Mouse (Mus musculus) induced T-regulatory cell, adult 2 months (primary cell): ENCODE results near the gene Ndufb10.
A peak's percentile ranks its signal among the peaks of the same experiment; 100 is the strongest.

Experiments used
- DNase-seq: peaks from one replicate; pipeline ENCODE4 v3.0.0-alpha.2; 2012; ENCODE audit warnings: low read depth

The Ndufb10 gene

DNA sequence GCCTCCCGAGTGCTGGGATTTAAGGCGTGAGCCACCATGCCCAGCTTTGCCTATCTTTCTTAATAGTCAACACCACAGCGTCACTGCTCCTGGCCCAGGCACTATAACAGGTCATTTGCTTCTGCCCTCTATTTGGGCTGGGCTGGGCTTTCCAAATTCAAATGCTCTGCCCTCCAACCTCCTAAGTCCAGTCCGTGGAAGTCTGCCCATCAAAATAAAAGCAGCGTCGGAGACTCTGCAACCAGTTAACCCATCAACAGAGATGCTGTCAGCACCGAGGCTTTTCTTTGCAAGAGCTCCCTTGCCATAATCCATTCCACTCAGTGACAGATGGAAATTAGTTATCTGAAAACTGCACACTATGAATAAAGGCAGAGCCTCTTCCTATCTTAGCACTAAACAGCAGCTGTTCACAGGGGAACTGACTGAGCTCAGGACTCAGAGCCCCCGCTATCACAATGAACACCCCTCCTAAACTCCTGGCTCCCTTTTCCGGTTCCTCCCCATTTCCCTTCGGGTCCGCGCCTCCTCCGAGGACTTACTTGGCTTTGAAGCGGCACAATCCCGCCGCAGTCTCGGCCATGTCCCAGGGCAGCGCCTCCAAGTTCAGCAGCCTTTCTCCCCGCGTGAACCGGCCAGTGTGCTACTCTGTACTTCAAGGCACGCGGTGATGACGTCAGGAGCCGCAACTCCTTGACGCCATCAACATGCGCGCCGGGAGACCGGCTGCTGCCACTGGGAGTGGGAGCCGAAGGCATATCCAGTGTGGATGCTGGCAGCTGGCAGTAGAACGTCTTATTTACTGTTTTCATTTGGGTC is 17.1 kb downstream of the Ndufb10 start, which contains the start of gene Tbl3:
Gene Tbl3, minus strand, starts transcription at position 679 of the 819 bp plus-strand sequence.
- peak; percentile 96 for DNase-seq

DNA sequence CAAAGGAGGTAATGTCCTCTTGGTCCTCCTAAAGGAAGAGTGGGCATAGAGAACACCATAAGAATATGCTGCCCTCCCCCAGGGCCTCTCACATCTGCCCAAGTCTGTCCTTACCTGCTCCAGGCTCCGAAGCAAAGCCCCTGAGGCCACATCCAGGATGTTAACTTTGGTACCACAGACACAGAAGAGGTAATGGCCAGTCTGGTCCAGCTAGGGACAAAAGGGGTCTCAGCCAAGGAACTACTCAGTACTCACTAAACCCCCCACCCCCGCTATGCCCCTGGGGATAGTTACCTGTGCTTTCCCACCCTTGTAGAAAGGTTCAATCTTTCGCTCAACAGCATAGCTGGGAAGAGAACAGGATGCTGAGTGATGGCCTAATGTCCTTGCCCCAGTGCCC is 18.5 kb downstream of the Ndufb10 start:
- DNase-seq, result no peak

- DNase-seq, result no peak
These were observed 23.0 kb downstream of the Ndufb10 start for GRCm38 (mm10) chr17:24701251-24701650.

GRCm38 (mm10) chr17:24699473-24699872 is 24.8 kb downstream of the Ndufb10 start:
- no peak for DNase-seq

DNA sequence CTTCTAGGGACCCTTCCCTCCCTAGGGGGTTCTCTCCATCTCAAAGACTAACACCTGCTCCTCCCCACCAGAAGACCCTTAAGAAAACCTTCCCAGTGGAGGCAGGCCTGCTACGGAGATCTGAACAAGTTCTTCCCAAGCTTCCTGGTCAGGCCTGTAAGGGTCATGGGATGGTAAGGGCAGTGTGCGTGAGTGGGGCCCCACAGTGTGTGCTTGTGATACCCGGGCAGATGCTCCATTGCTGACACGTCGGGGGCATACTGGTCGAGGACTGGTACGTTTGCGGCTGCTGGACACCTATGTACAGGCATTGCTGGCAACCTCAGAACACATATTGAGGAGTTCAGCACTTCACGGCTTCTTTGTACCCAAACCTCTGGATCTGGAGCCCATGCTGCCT is 25.6 kb downstream of the Ndufb10 start:
- DNase-seq, result no peak

GRCm38 (mm10) chr17:24697985-24698384 is 26.3 kb downstream of the Ndufb10 start:
- DNase-seq, result no peak

GRCm38 (mm10) chr17:24696011-24696697 is 28.1 kb downstream of the Ndufb10 start, which contains the start of the genes Gfer and Noxo1:
Gfer (minus strand) TSS chr17:24696156.
Noxo1 (plus strand) TSS chr17:24696234.
- peak; percentile 91 for DNase-seq

DNA sequence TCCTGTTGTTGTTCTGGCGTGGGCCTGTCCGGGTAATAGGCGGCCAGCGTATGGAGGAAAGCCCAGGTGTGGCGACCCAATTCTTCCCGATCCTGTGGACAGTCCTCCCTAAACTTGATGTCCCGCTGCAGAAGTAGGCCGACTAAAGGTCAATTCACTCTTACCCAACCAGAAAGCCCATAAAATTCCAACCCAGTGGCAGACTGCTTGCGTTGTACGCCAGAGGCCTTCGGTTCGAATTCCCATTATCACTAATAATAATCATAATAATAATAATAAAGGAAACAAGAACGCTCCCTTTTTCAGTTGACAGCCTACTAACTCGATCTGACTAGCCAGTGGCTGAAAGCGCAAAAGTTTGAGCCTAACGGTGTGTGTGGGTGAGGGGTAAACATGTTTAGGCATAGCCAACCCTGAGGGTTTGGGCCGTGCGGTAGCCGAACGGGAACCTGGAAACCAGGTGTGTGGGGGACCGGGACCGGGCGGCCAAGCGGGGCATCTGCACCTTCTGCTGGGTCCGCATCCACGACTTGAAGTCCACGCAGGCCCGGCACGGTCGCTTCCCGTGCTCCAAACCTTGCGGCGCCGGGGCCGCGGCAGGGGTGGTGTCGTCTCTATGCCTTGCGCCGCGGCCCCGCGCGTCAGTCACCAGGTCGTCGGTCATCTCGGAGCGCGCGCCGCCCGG is 28.8 kb downstream of the Ndufb10 start:
- no peak for DNase-seq

DNA sequence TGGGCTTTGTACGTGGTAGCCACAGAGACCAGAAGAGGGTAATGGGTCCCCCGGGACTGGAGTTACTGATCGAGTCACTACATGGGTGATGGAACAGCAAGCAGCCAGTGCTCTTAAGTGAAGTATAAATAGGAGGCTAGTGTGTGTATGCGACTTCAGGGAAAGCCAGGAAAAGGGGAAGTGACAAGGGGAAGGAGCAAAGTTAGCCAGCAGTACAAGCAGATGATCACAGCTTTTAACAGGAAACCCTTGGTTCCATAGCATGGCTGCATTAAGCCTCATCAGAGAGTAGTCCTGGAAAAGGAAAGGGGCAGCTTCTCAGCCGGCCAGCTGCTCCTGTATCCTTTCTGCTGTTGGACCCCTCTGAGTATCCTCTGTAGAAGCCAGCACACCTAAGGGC is 31.9 kb downstream of the Ndufb10 start:
- DNase-seq, result no peak

- peak; percentile 49 for DNase-seq
These were observed 34.8 kb downstream of the Ndufb10 start, which contains the start of gene Syngr3 for GRCm38 (mm10) chr17:24689251-24690081. Syngr3 (minus strand) TSS chr17:24689955.

- DNase-seq, result no peak
These were observed 36.7 kb downstream of the Ndufb10 start for GRCm38 (mm10) chr17:24687599-24687998.

DNA sequence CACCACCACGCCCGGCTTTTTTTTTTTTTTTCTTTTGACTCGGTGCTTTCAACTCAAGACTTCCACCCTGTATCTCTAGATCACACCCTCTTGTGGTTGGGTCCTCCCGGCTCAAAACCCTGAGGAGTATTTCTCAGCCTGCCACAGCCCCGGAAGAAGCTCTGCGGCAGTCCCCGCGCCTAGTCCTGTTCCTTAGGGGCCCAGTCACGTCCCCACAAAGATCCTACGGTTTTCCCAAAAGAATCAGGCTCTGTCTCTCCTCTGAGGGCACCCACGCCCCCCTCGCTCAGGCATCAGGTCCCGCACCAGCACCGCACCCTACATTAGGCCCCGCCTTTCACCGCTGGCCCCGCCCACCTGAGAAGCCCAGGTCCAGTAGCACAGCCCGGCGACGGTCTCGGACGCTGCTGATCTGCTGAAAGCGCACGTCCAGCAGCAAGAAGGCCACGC is 37.1 kb downstream of the Ndufb10 start:
- DNase-seq, result peak; percentile 85

DNA sequence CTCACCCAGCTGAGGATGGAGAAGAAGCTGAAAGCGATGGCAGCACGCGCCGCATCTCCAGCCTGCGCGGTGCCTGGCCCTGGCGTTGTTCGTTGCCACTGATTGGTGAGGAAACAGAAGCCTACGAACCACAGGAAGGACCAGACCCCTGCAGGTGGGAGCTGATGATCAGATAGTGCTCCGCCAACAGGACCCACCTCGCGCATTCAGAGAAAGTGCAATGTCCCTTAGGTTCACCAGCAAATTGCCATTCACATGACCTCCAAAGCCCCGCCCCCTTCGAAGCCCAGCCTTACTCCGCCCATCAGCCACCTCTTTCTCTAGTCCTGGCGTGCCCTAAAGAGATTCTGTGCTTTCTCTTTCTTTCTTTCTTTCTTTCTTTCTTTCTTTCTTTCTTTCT is 37.8 kb downstream of the Ndufb10 start:
- peak; percentile 87 for DNase-seq

- DNase-seq, result no peak
These were observed 46.7 kb downstream of the Ndufb10 start for GRCm38 (mm10) chr17:24677500-24678080.

GRCm38 (mm10) chr17:24676877-24677276 is 47.4 kb downstream of the Ndufb10 start:
- DNase-seq, result no peak

DNA sequence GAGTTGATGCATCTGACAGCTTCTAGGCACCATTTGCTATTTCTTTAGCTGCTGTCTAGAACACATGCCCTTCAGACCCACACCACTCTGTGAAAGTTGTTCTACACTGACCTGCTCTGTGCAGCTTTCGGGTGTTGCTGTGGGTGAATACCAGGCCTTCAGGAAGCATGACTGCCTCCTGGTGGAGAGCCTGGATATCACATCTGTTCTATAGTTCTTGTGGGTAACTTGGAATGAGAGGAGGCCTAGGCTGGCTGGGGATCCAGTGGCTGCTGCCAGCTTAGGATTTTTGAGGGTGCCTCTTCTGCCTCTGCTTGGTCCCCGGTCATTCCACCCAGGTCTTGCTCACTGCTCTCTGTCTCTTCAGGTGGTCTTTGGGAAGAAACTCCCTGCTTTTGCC is 48.1 kb downstream of the Ndufb10 start:
- peak; percentile 89 for DNase-seq

DNA sequence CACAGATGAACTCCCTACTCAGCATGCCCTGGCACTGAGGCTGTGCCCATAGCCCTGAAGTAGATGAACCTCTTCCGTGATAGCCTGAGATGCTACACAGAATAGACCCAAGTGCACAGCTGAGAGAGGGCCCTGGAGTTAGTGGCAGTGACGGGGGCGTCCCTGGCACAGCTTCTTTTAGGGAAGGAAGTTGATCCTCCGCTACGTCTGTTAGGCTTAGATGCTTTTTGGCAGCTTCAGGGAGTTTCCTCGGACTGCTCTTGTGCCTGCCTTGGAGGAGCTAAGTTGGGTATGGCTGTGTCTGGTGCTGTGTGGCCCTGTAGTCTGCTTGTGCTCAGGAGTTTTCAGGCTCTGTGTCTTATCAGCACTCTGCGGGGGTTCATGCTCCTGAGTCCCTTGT is 50.0 kb downstream of the Ndufb10 start:
- no peak for DNase-seq

DNA sequence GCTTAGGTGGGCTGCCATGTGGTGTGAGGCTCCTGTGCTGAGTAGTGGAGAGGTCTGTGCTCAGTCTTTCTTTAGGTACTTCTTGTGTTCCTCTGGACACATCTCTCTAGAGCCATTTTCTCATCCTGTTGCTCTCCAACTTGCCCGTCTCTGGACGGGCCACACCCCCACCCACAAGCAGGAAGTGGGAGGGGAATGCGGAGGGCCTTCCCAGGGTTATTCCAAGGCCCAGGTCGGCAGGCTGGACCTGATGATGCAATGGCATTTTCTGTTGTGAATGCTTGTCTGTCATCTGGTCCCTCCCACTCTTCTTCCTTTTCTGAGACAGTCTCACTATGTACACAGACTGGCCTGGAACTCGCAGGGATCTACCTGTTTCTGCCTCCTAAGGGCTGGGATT is 52.1 kb downstream of the Ndufb10 start:
- DNase-seq, result no peak
